Mouse (Mus musculus): Measurements from ENCODE around the gene Gm20388.

DNA sequence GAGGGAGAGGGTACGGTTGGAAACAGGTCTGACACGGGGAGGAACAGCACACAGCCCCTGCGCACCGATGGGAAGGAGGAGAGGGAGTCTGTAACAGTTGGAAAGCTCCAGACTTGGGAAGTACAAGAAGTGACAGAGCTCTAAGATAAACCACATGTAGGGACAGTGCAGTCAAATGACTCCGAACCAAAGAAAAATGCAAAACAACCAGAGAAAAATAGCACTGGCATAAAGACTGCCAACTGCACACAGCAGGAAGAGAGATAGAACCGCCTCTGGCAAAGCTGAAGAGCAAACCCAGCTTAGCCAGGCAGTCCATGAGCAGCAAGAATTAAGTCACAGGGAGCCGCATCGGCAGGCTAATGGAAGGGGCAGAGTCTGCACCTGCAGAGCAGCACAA is 1712.4 kb downstream of the Gm20388 start:
- TF ChIP-seq CTCF (IDR thresholded peaks at IDR 0.05; ENCODE audit: low read depth) (no peak), EP300 (IDR thresholded peaks at IDR 0.05; ENCODE audit: low read depth) (no peak)
